Mouse (Mus musculus): ENCODE data around the gene Smyd3.

The Smyd3 gene

GRCm38 (mm10) chr1:179516941-179517712 lies 714 bp downstream of the Smyd3 start:
- no peak for DNase-seq (ENCODE audit: low spot score)

DNA sequence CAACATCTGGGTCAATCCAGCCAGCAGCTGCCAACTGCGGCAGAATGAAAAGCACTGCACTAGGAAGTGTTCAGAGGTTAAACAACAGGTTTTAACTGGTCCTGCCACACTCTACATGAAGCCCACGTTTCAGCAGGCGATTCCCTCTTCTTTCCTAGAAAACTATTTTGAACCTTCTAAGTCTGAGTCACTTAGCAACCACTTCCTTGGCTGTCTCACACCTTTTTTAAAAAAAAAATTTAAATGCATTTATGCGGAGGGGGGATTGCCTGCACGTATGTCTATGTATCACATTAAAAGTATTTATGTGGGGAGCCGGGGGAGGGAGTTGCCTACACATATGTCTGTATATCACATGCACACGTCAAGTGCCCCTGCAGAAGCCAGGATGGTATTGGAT lies 5.9 kb downstream of the Smyd3 start:
- no peak for DNase-seq (ENCODE audit: low spot score)

DNA sequence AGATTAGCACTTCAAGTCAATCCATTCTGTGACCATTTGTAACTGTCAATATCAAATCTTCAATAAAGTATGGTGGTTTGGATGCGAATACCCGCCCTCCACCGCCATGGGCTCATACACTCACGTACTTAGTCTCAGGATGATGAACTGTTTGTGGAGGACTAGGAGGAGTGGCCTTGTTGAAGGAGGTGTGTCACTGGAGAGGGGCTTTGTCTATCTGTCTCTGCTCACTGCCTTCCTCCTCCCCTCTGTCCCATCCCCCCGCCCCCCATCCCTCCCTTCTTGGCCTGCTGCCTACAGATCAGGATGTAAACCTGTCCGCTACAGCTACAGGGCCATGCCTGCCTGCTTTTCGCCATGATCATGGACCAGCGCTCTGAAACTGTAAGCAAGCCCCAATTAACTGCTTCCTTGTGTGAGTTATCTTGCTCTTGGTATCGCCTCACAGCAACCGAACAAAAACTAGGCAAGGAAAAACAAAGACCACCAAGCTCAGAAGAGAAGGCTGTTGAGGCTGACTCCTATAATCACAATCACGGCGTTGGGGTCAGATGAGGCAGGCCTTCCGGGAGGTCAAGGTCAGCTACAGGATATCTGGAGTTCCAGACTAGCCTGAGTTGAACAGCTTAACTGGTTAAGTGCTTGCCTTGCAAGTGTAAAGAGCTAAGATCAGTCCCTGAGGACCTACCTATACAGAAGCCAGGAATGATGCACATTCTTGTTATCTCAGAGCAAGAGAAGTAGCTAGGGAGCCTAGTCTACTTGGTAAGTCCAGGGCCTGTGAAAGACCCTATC lies 7.1 kb downstream of the Smyd3 start:
- no peak for DNase-seq (ENCODE audit: low spot score)

GRCm38 (mm10) chr1:179506530-179507315 lies 11.1 kb downstream of the Smyd3 start:
- no peak for DNase-seq (ENCODE audit: low spot score)

- no peak for DNase-seq (ENCODE audit: low spot score)
Measured at GRCm38 (mm10) chr1:179502565-179502964, 15.3 kb downstream of the Smyd3 start.

DNA sequence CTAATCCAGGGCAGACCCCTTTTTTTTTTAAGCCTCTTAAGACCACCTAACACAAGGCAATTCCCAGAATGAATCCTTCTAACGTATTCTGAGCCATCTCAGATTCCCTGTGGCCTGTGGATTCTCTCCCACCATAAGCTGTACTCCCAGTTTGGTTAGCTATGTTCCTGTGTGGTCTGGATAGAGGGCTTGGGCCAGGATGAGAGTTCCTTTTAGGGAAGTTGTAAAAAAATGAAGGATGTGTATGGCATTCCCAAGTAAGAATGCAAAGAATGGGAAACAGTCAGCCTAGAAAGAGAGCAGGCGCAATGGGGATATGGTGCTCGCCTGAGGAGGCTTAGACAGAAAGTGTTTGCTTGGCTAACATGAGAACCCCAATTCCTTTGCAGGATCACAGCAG lies 18.6 kb downstream of the Smyd3 start:
- no peak for DNase-seq (ENCODE audit: low spot score)

DNA sequence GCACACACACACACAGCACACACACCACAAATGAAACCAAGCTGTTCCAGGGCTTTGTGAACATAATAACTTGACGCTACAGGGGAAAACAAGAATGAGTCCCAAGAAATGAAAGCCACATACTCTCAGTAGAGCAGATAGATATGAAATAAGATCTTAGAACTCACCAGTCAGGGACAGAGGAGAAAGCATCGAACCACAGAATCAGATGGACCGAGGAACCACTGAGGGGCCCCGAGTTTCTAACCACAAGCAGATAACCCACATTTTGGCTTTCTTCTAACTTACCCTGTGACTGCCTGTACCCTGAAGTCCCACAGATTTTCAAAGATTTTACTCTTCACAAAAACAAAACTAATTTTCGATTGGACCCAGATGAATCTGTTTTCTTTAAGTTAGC lies 24.9 kb downstream of the Smyd3 start:
- no peak for DNase-seq (ENCODE audit: low spot score)

GRCm38 (mm10) chr1:179488520-179488919 lies 29.3 kb downstream of the Smyd3 start:
- no peak for DNase-seq (ENCODE audit: low spot score)

- no peak for DNase-seq (ENCODE audit: low spot score)
Measured at GRCm38 (mm10) chr1:179487990-179488389, 29.9 kb downstream of the Smyd3 start.

DNA sequence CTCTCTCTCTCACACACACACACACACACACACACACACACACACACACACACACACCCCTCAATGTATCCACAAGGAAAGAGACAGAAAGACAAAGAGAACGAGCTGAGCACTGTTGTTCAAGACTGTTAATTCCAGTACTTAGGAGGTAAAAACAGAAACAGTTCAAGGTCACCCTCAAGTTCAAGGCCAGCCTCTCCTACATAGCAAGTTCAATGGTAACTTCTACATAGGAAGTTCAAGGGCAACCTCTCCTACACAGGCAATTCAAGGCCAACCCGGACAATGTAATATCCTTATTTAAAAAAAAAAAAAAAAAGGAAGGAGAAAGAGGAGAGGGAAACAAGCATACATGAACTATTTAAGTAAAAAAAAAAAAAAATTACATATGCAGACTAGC lies 30.6 kb downstream of the Smyd3 start:
- no peak for DNase-seq (ENCODE audit: low spot score)

GRCm38 (mm10) chr1:179485784-179486540 lies 31.9 kb downstream of the Smyd3 start:
- DNase-seq (ENCODE audit: low spot score): no peak

GRCm38 (mm10) chr1:179480862-179481261 lies 37.0 kb downstream of the Smyd3 start:
- DNase-seq (ENCODE audit: low spot score): no peak

GRCm38 (mm10) chr1:179477157-179477902 lies 40.5 kb downstream of the Smyd3 start:
- DNase-seq (ENCODE audit: low spot score): peak; percentile 55

GRCm38 (mm10) chr1:179476461-179477156 lies 41.2 kb downstream of the Smyd3 start:
- DNase-seq (ENCODE audit: low spot score): no peak

- no peak for DNase-seq (ENCODE audit: low spot score)
Measured at GRCm38 (mm10) chr1:179474776-179475175, 43.1 kb downstream of the Smyd3 start.

GRCm38 (mm10) chr1:179473920-179474643 lies 43.8 kb downstream of the Smyd3 start:
- no peak for DNase-seq (ENCODE audit: low spot score)

DNA sequence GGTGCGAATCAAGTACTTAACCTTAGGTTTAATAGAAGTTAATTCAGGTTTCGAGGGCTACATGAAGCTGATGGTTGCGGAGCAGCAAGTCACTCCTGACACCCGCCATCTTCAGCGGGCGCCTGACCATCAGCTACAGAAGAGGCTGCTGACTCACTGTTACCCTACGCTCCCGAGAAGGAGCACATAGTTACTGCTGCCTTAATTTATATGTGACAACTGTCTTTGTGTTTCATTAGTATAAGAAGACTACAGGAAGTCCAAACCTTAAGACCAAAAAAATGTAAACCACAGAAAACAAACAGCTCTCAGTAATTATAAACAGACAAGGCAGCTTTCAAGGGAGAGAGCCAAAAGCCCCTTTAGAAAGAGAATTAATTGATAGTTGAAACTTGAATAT lies 49.9 kb downstream of the Smyd3 start:
- no peak for DNase-seq (ENCODE audit: low spot score)

DNA sequence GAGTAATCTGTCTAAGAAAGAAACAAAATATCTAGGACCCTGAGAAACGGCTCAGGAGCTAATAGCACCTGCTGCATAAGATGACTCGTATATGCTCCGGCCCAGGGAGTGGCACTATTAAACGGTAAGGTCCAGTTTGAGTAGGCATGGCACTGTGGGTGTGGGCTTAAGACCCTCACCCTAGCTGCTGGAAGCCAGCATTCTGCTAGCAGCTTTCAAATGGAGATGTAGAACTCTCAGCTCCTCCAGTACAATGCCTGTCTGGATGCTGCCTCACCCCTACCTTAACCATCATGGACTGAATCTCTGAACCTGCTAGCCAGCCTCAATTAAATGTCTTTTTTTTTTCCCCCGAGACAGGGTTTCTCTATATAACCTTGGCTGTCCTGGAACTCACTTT lies 55.5 kb downstream of the Smyd3 start:
- no peak for DNase-seq (ENCODE audit: low spot score)

- DNase-seq (ENCODE audit: low spot score): no peak
Measured at GRCm38 (mm10) chr1:179461019-179461814, 56.6 kb downstream of the Smyd3 start.

Data from urinary bladder, postnatal 25 days (tissue).